In the genomic region with DNA sequence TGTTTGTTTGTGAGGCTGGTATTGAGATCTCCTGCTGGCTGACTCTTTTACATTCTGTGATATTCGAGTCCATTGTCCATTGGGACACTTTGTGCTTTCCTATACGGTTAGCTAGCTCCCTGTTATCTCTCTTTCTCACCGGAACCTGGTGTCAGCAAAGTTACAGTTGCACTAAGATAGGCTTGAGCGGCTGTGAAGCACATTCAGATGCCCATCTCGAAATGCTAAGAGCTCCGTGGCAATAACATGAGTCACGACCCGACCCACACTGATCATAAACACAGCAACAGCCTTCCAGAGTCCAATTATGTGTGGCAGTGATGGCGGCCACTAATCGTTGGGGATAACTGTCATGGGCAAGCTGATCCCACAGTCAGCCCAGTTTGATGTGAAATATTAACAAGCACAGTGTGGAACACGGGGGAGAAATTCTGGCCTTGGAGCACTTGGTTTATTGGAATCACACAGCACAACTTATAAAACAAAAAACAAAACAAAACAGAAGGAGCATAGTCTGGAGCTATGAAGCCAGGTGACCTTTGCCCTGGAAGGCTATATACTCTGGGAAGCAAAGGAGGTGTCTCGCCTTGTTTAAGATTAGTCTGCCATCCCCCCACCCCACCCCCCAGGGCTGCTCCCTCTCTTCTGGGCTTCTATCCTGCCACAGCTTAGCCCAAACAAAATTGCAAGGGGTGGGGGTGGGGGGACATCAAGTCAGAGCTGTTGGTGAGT, we compare ENCODE assay signal across 9 mouse cellular contexts. TPM values are rescaled to one million over a fixed set of nuclear protein-coding genes. Genes with fewer than 3 reads are reported as not detected.
DNase-seq lines count a peak whose midpoint lies in the region; ATAC-seq and TF ChIP-seq lines count a peak whose summit lies in the region.
"Had no signal": no experiment of that assay in that cellular context is flagged by ENCODE, and none has a peak within 500 bp of the region (broad histone marks: within the 10 kb centered on the region; RNA-seq: fewer than 3 reads in every experiment).

No protein-coding gene starts in this region.

- H3K9me3 ChIP-seq in limb, embryonic 10.5 days (replicated peaks): no peaks in the 10 kb centered on the region
- H3K9me3 ChIP-seq in neural tube, embryonic 12.5 days: no peaks in the 10 kb centered on the region
- H3K9me3 ChIP-seq: heart, embryonic 15.5 days had no signal

- intact Hi-C loops in left cerebral cortex, postnatal 10 days (cut with DNase I): no loop called here

- no peaks in the 10 kb centered on the region for H3K36me3 ChIP-seq in limb, embryonic 10.5 days
- no peaks in the 10 kb centered on the region for H3K36me3 ChIP-seq in neural tube, embryonic 12.5 days
- no peaks in the 10 kb centered on the region for H3K36me3 ChIP-seq in thymus, adult 2 months (ENCODE audit: control insufficient read depth, insufficient read depth, low read length)
- H3K36me3 ChIP-seq: heart, embryonic 15.5 days had no signal

- H3K4me3 ChIP-seq in limb, embryonic 10.5 days: peak overlapping the region; percentile 4; the same call in 1 of the 2 replicates
- H3K4me3 ChIP-seq in neural tube, embryonic 12.5 days: no peak overlapping the region
- no peak overlapping the region for H3K4me3 ChIP-seq in thymus, adult 2 months (ENCODE audit: control insufficient read depth, insufficient read depth, low read length)
- H3K4me3 ChIP-seq: heart, embryonic 15.5 days had no signal

- H3K4me2 ChIP-seq in neural tube, embryonic 12.5 days (replicated peaks): peak overlapping the region; percentile 18
- H3K4me2 ChIP-seq: heart, embryonic 15.5 days had no signal

- H3K9ac ChIP-seq in neural tube, embryonic 12.5 days: no peak overlapping the region
- H3K9ac ChIP-seq: heart, embryonic 15.5 days had no signal

- TF ChIP-seq POLR2A in thymus, adult 2 months (IDR thresholded peaks at IDR 0.05; ENCODE audit: control insufficient read depth, extremely low read depth, insufficient read depth, low read length, poor library complexity): no peak

- TF ChIP-seq CTCF in thymus, adult 2 months (IDR thresholded peaks at IDR 0.05; ENCODE audit: borderline replicate concordance, control insufficient read depth, extremely low read depth, insufficient read depth, low read length, poor library complexity): no peak

- DNase-seq in kidney, adult 9 months: peak; percentile 19
- DNase-seq in kidney, adult 8-10 months: no peak
- peak; percentile 72 for DNase-seq in c-Kit-positive CD71-positive TER-119-positive erythroid progenitor cells, embryonic 14.5 days (ENCODE audit: low spot score)
- DNase-seq in limb, embryonic 10.5 days (ENCODE audit: low spot score): peak; percentile 36
- no peak for DNase-seq in left cerebral cortex, postnatal 10 days (ENCODE audit: extremely low spot score in 1 of 2, low spot score in 2 of 2)
- DNase-seq in thymus, adult 2 months: no peak
- no peak for DNase-seq in frontal cortex, postnatal 10 days (ENCODE audit: low spot score in 2 of 2)

- H3K27me3 ChIP-seq in limb, embryonic 10.5 days (ENCODE audit: low read depth, poor library complexity, severe bottlenecking): no peaks in the 10 kb centered on the region
- no peaks in the 10 kb centered on the region for H3K27me3 ChIP-seq in neural tube, embryonic 12.5 days (replicated peaks)
- H3K27me3 ChIP-seq in thymus, adult 2 months (ENCODE audit: control insufficient read depth, insufficient read depth, low read length): no peaks in the 10 kb centered on the region
- H3K27me3 ChIP-seq: heart, embryonic 15.5 days had no signal

- H3K4me1 ChIP-seq in limb, embryonic 10.5 days: peaks cover 35% of the 10 kb centered on the region
- peaks cover 35% of the 10 kb centered on the region for H3K4me1 ChIP-seq in neural tube, embryonic 12.5 days
- H3K4me1 ChIP-seq in thymus, adult 2 months (replicated peaks; ENCODE audit: control insufficient read depth, insufficient read depth, low read length): peaks cover 42% of the 10 kb centered on the region

- 24% methylated on average over 12 of the region's 12 CpGs for WGBS in limb, embryonic 10.5 days
- WGBS in neural tube, embryonic 12.5 days: 29% methylated on average over 12 of the region's 12 CpGs
- WGBS in thymus, adult 2 months: 79% methylated on average over 12 of the region's 12 CpGs

- peak overlapping the region; percentile 66 for H3K27ac ChIP-seq in limb, embryonic 10.5 days
- no peak overlapping the region for H3K27ac ChIP-seq in neural tube, embryonic 12.5 days
- no peak overlapping the region for H3K27ac ChIP-seq in thymus, adult 2 months (ENCODE audit: control insufficient read depth, insufficient read depth, low read length)

- 0 out of 2 replicates have a peak, but pooled peaks have one; percentile 30 for ATAC-seq in neural tube, embryonic 12.5 days (ENCODE audit: low FRiP score, low read depth)

RNA-seq across cellular contexts. Expression of a gene that starts 7.5 kb away (rescaled TPM):
- 8.7 and 9.2 TPM in 2 replicates for polyA plus RNA-seq in limb, embryonic 10.5 days (2016; fragmentation: Nextera tagmentation; extraction: Ambion mirVana)
- 15.5 and 15.8 TPM in 2 replicates for polyA plus RNA-seq in neural tube, embryonic 12.5 days (2016; fragmentation: Nextera tagmentation; extraction: Ambion mirVana)
- total RNA-seq in left cerebral cortex, postnatal 10 days (2021): 100 to 1,000 TPM; 102 to 104 TPM
- 47.0 and 84.3 TPM in 2 replicates for polyA plus RNA-seq in thymus, adult 2 months (2012; rRNA removed)

RNA-seq across cellular contexts. Expression of a gene that starts 57.7 kb away (rescaled TPM):
- polyA plus RNA-seq in limb, embryonic 10.5 days (2016; fragmentation: Nextera tagmentation; extraction: Ambion mirVana): not detected in 2 replicates
- not detected in 2 replicates for polyA plus RNA-seq in neural tube, embryonic 12.5 days (2016; fragmentation: Nextera tagmentation; extraction: Ambion mirVana)
- total RNA-seq in left cerebral cortex, postnatal 10 days (2021): not detected
- polyA plus RNA-seq in thymus, adult 2 months (2012; rRNA removed): not detected in 2 replicates
- polyA plus RNA-seq: heart, embryonic 15.5 days had no signal

Comparison
In these comparisons a context has a peak if more than half of its experiments do, and no peak if none do; other contexts are left out.
1. DNase-seq: peak in kidney, adult 9 months (single experiment), c-Kit-positive CD71-positive TER-119-positive erythroid progenitor cells, embryonic 14.5 days (single experiment) and limb, embryonic 10.5 days (single experiment); none in kidney, adult 8-10 months (0 of 2), left cerebral cortex, postnatal 10 days (0 of 2), thymus, adult 2 months (single experiment) and frontal cortex, postnatal 10 days (0 of 2).